Mouse (Mus musculus): ENCODE data around the gene Ccdc155. TPM values are rescaled to one million over a fixed set of nuclear protein-coding genes. Genes with fewer than 3 reads are reported as not detected.
"Not testable (repeated sequence)": the region's sequence is repeated elsewhere in the genome, so short reads cannot be mapped to it uniquely, and the experiment has no call there.

Gene Ccdc155
- polyA plus RNA-seq, 2 experiments, result 0.08 TPM; not detected in 1

GRCm38 (mm10) chr7:45154096-45154992 lies 50.3 kb downstream of the Ccdc155 start, which contains the start of the genes Pih1d1 and Aldh16a1:
Gene Pih1d1 (plus strand): TSS chr7:45154303.
Gene Aldh16a1 (minus strand): TSS chr7:45154584.
- DNase-seq (ENCODE audit: low read depth in 3 of 3, low spot score in 3 of 3) (peak; percentile 88 to 92 (median 91)), ATAC-seq (ENCODE audit: insufficient read depth) (peak; percentile 95)
- Histone ChIP-seq H3K4me1 (replicated peaks; ENCODE audit: control insufficient read depth in 2 of 2, insufficient read depth in 2 of 2, low read length in 1 of 2) (peaks cover 10 to 11% of the 10 kb centered on the region in 2 experiments; a peak in 3 of 4 replicates), H3K4me3 (ENCODE audit: insufficient read depth in 1 of 2, low read depth in 2 of 2, low read length in 2 of 2) (peak within 1 kb of the TSS; percentile 74 to 81), H3K9ac (replicated peaks) (peak within 1 kb of the TSS; percentile 82), H3K27me3 (ENCODE audit: control insufficient read depth, insufficient read depth, low read length) (no peaks in the 10 kb centered on the region), H3K36me3 (replicated peaks; ENCODE audit: control insufficient read depth, insufficient read depth, low read depth) (no peaks in the 10 kb centered on the region), H3K4me2 (ENCODE audit: low read depth) (peak within 1 kb of the TSS; percentile 98), H3K27ac (peak within 1 kb of the TSS; percentile 78), H3K9me3 (ENCODE audit: control insufficient read depth, low read length) (no peaks in the 10 kb centered on the region)
- WGBS (ENCODE audit: insufficient replicate concordance), result 2% methylated on average over 69 of the region's 69 CpGs
- no peak for TF ChIP-seq EP300 (IDR thresholded peaks at IDR 0.05; ENCODE audit: low read depth)
- peak; percentile 79 for TF ChIP-seq CTCF (IDR thresholded peaks at IDR 0.05; ENCODE audit: low read depth)

DNA sequence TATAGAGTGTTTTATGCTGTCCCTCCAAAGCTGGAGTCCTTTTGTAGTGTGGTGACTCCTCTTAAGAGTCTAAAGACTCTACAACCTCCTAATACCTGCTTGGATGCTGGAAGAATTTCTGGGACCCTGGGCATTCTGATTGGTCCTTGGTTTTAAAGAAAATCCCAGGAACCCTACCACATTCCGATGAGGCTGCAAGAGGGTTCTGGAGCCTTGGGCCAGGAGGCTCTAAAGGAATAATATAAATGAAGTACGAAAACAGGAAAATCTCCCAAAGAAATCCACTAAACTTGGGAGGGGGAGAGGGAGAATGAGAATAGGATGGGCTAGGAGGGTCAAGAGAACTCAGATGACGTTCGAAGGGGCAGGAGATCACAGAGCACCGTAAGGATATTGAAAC lies 51.1 kb downstream of the Ccdc155 start:
- TF ChIP-seq CTCF (IDR thresholded peaks at IDR 0.05; ENCODE audit: low read depth) (no peak), EP300 (IDR thresholded peaks at IDR 0.05; ENCODE audit: low read depth) (no peak)
- 2% methylated on average over 5 of the region's 5 CpGs for WGBS (ENCODE audit: insufficient replicate concordance)
- H3K36me3 ChIP-seq (replicated peaks; ENCODE audit: control insufficient read depth, insufficient read depth, low read depth), result no peaks in the 10 kb centered on the region

GRCm38 (mm10) chr7:45153052-45153451 lies 51.6 kb downstream of the Ccdc155 start:
- Histone ChIP-seq H3K9ac (replicated peaks) (peak overlapping the region; percentile 82), H3K4me2 (ENCODE audit: low read depth) (peak overlapping the region; percentile 98), H3K4me1 (replicated peaks; ENCODE audit: control insufficient read depth in 2 of 2, insufficient read depth in 2 of 2, low read length in 1 of 2) (peaks cover 10 to 11% of the 10 kb centered on the region in 2 experiments; a peak in 3 of 4 replicates), H3K4me3 (ENCODE audit: insufficient read depth in 1 of 2, low read depth in 2 of 2, low read length in 2 of 2) (peak overlapping the region in 1 of 2 experiments; percentile 74; a peak in 2 of 4 replicates)
- H3K36me3 ChIP-seq (replicated peaks; ENCODE audit: control insufficient read depth, insufficient read depth, low read depth); H3K9me3 ChIP-seq (ENCODE audit: control insufficient read depth, low read length); ATAC-seq (ENCODE audit: insufficient read depth); H3K27me3 ChIP-seq (ENCODE audit: control insufficient read depth, insufficient read depth, low read length); H3K27ac ChIP-seq; DNase-seq (ENCODE audit: low read depth in 3 of 3, low spot score in 3 of 3): not testable (repeated sequence)
- WGBS (ENCODE audit: insufficient replicate concordance), result 76% methylated on average over 2 of the region's 2 CpGs

More for the DNA sequence above, 51.1 kb downstream of the Ccdc155 start:
- H3K4me1 ChIP-seq (replicated peaks; ENCODE audit: control insufficient read depth in 2 of 2, insufficient read depth in 2 of 2, low read length in 1 of 2), result peaks cover 10 to 11% of the 10 kb centered on the region in 2 experiments; a peak in 3 of 4 replicates
- DNase-seq (ENCODE audit: low read depth in 3 of 3, low spot score in 3 of 3) (no peak), ATAC-seq (ENCODE audit: insufficient read depth) (no peak)
- H3K9ac ChIP-seq (replicated peaks), result peak overlapping the region; percentile 82
- peak overlapping the region; percentile 70 for H3K27ac ChIP-seq
- H3K27me3 ChIP-seq (ENCODE audit: control insufficient read depth, insufficient read depth, low read length), result no peaks in the 10 kb centered on the region
- H3K9me3 ChIP-seq (ENCODE audit: control insufficient read depth, low read length), result no peaks in the 10 kb centered on the region
- H3K4me2 ChIP-seq (ENCODE audit: low read depth), result peak overlapping the region; percentile 98
- peak overlapping the region; percentile 74 to 81 for H3K4me3 ChIP-seq (ENCODE audit: insufficient read depth in 1 of 2, low read depth in 2 of 2, low read length in 2 of 2)

DNA sequence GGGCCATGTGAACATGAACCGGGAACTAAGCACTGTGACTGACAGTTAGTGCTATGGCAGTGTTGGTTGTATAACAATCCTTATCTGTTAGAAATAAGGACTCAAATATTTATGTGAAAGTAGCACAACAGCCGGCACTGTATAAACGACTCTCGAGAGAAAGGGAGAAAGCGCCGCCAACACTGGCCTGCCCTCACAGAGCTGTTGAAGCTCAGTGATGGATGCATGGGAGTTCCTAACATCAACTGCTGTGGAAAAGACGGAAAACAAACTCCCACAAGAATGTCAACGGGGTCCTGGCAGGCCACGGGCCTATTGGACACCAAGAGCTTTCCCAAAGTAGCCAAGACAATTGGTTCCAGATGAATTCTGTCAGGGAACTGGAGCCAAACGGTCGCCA lies 53.4 kb downstream of the Ccdc155 start:
- DNase-seq (ENCODE audit: low read depth in 3 of 3, low spot score in 3 of 3), result no peak
- Histone ChIP-seq H3K27me3 (ENCODE audit: control insufficient read depth, insufficient read depth, low read length) (no peaks in the 10 kb centered on the region), H3K4me1 (replicated peaks; ENCODE audit: control insufficient read depth in 2 of 2, insufficient read depth in 2 of 2, low read length in 1 of 2) (peaks cover 10 to 11% of the 10 kb centered on the region in 2 experiments; a peak in 3 of 4 replicates), H3K4me2 (ENCODE audit: low read depth) (no peak overlapping the region), H3K4me3 (ENCODE audit: insufficient read depth in 1 of 2, low read depth in 2 of 2, low read length in 2 of 2) (no peak overlapping the region), H3K9ac (replicated peaks) (no peak overlapping the region), H3K36me3 (replicated peaks; ENCODE audit: control insufficient read depth, insufficient read depth, low read depth) (no peaks in the 10 kb centered on the region), H3K9me3 (ENCODE audit: control insufficient read depth, low read length) (no peaks in the 10 kb centered on the region), H3K27ac (no peak overlapping the region)
- no peak for TF ChIP-seq EP300 (IDR thresholded peaks at IDR 0.05; ENCODE audit: low read depth)
- ATAC-seq (ENCODE audit: insufficient read depth), result no peak
- WGBS (ENCODE audit: insufficient replicate concordance), result 70% methylated on average over 11 of the region's 11 CpGs

GRCm38 (mm10) chr7:45150321-45150720 lies 54.4 kb downstream of the Ccdc155 start:
- Histone ChIP-seq H3K36me3 (replicated peaks; ENCODE audit: control insufficient read depth, insufficient read depth, low read depth) (no peaks in the 10 kb centered on the region), H3K9me3 (ENCODE audit: control insufficient read depth, low read length) (no peaks in the 10 kb centered on the region), H3K4me3 (ENCODE audit: insufficient read depth in 1 of 2, low read depth in 2 of 2, low read length in 2 of 2) (no peak overlapping the region), H3K27ac (no peak overlapping the region), H3K4me2 (ENCODE audit: low read depth) (no peak overlapping the region), H3K27me3 (ENCODE audit: control insufficient read depth, insufficient read depth, low read length) (no peaks in the 10 kb centered on the region), H3K4me1 (replicated peaks; ENCODE audit: control insufficient read depth in 2 of 2, insufficient read depth in 2 of 2, low read length in 1 of 2) (peaks cover 10 to 11% of the 10 kb centered on the region in 2 experiments; a peak in 3 of 4 replicates), H3K9ac (replicated peaks) (no peak overlapping the region)
- no peak for ATAC-seq (ENCODE audit: insufficient read depth)
- TF ChIP-seq EP300 (IDR thresholded peaks at IDR 0.05; ENCODE audit: low read depth) (no peak), CTCF (IDR thresholded peaks at IDR 0.05; ENCODE audit: low read depth) (no peak)
- WGBS (ENCODE audit: insufficient replicate concordance), result 70% methylated on average over 4 of the region's 4 CpGs
- no peak for DNase-seq (ENCODE audit: low read depth in 3 of 3, low spot score in 3 of 3)
